Mouse (Mus musculus) midbrain, embryonic 11.5 days (tissue): Measurements from ENCODE around the gene Rps23. TPM values are rescaled to one million over a fixed set of nuclear protein-coding genes. Genes with fewer than 3 reads are reported as not detected.

Experiments used
- ATAC-seq: fragments of 200-750 bp; cut with Nextera tagmentation; 2 replicates; pipeline ENCODE4 v1.8.0; 2017; ENCODE audit warnings: moderate TSS enrichment, moderate library complexity; ENCODE audit not compliant: low FRiP score
- DNase-seq: peaks from one replicate; pipeline ENCODE4 v3.0.0; 2015; ENCODE audit warnings: low spot score; ENCODE audit errors: missing footprints
- H3K27ac ChIP-seq: fragments of 300-500 bp; sonication (generic); 2 replicates; pipeline ENCODE4 v1.5.1; 2014; ENCODE audit warnings: low read depth, low read length
- H3K27me3 ChIP-seq: fragments of 300-500 bp; sonication (generic); 2 replicates; pipeline ENCODE4 v1.6.1; 2014; ENCODE audit warnings: mild to moderate bottlenecking, low read length, moderate library complexity, mixed read lengths; ENCODE audit not compliant: control insufficient read depth, insufficient read depth
- H3K36me3 ChIP-seq: fragments of 300-500 bp; sonication (generic); 2 replicates; pipeline ENCODE4 v1.6.1; 2014; ENCODE audit warnings: mild to moderate bottlenecking, low read length, moderate library complexity, mixed read lengths; ENCODE audit not compliant: control insufficient read depth, insufficient read depth
- H3K4me1 ChIP-seq: fragments of 300-500 bp; sonication (generic); 2 replicates; pipeline ENCODE4 v1.6.1; 2014; ENCODE audit warnings: low read length; ENCODE audit not compliant: control insufficient read depth, insufficient read depth
- H3K4me2 ChIP-seq: fragments of 300-500 bp; sonication (generic); 2 replicates; pipeline ENCODE4 v1.6.1; 2014; ENCODE audit warnings: mild to moderate bottlenecking, moderate library complexity
- H3K4me3 ChIP-seq: fragments of 300-500 bp; sonication (generic); 2 replicates; pipeline ENCODE4 v1.5.1; 2014; ENCODE audit warnings: low read depth, low read length
- H3K9ac ChIP-seq: fragments of 300-500 bp; sonication (generic); 2 replicates; pipeline ENCODE4 v1.6.1; 2014; ENCODE audit warnings: low read length
- H3K9me3 ChIP-seq: fragments of 300-500 bp; sonication (generic); 2 replicates; pipeline ENCODE4 v1.6.1; 2016; ENCODE audit warnings: low read length; ENCODE audit not compliant: control insufficient read depth
- WGBS: fragments of 180-500 bp; shearing (Covaris S2); extraction: QIAGEN DNeasy Blood & Tissue Kit; methylation state at CpG from one replicate; pipeline ENCODE4 v1.1.7; 2014; 5-methylcytosine and 5-hydroxymethylcytosine counted together
- polyA plus RNA-seq: library from polyadenylated mRNA; unstranded; fragments of >200 nt; fragmentation: Nextera tagmentation; extraction: Ambion mirVana; gene quantifications from 2 replicates; pipeline ENCODE4 v1.2.1, GENCODE M21; 2014

Rps23 gene
- polyA plus RNA-seq, 1 experiment from 2014 or later, result 231 TPM

DNA sequence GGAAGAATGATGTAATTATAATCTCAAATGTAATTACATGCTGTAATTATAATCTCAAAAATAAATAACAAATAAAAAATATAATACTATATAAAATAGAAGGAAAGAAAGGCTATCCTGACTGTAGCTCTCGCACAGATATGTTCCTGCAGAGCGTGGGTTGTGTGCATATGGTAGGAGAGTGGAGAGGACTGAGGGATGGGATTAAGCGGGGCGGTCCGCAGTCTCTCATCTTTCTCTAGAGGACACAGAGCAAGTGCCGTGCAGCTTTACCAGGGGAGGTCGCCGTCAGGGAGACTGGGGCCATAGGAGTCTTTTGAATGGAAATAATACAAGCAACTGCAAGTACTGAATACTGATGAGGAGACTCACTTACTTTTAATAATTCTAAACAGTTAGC is 37.8 kb downstream of the Rps23 start:
- ATAC-seq (peak; percentile 75), DNase-seq (no peak)
- no peaks in the 10 kb centered on the region for H3K27me3 ChIP-seq
- no peaks in the 10 kb centered on the region for H3K36me3 ChIP-seq
- H3K4me3 ChIP-seq, result no peak overlapping the region
- WGBS, result 58% methylated on average over 8 of the region's 8 CpGs
- peaks cover 6% of the 10 kb centered on the region for H3K4me1 ChIP-seq
- no peaks in the 10 kb centered on the region for H3K9me3 ChIP-seq
- no peak overlapping the region for H3K9ac ChIP-seq
- H3K4me2 ChIP-seq, result no peak overlapping the region
- no peak overlapping the region for H3K27ac ChIP-seq

DNA sequence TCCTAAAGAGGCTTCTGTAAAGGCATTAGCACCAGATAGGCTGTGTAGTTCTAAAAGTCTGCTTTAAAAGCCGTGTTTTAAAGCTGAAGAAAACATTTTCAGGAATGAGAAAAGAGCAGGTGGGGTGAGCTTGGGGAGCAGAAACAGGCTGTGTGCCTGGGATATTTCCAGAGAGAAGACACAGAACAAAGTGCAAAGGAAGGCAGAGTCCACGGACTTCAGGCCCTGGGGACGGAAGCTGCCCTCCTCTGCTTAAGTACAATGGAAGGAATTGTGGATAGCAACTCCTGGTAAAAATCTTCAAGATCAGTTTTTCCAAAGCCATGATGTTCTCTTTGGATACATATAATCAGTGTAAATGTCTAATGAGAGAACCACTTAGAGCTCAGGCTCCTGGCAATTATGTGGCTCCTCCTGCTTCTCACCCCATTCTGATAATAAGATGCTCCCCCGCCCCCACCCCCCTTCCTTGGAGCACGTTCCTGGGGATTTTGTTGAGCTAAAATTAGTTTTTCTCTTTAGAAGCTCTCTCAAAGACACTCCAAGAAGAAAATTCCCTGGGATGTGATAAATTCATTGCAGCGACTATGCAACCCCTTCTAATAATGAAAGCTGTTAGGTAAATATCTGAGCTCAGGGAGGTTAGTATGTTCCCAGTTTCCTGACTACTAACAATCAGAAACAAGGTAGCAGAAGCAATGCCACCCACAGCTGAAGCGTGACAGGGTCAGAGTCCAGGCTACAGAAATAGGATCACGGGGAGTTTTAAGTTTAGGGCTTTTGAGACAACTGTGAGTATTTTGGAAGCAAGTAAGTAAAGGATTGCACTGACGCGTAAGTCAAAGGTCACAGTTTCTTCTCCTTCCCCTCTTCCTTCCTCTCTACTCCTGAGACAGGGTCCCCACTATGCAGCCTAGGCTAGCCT is 40.3 kb downstream of the Rps23 start:
- Histone ChIP-seq H3K4me1 (peaks cover 6% of the 10 kb centered on the region), H3K4me3 (no peak overlapping the region), H3K4me2 (no peak overlapping the region), H3K27ac (no peak overlapping the region), H3K36me3 (no peaks in the 10 kb centered on the region), H3K9ac (no peak overlapping the region), H3K27me3 (no peaks in the 10 kb centered on the region), H3K9me3 (no peaks in the 10 kb centered on the region)
- DNase-seq (no peak), ATAC-seq (no peak)
- WGBS, result 61% methylated on average over 10 of the region's 10 CpGs

DNA sequence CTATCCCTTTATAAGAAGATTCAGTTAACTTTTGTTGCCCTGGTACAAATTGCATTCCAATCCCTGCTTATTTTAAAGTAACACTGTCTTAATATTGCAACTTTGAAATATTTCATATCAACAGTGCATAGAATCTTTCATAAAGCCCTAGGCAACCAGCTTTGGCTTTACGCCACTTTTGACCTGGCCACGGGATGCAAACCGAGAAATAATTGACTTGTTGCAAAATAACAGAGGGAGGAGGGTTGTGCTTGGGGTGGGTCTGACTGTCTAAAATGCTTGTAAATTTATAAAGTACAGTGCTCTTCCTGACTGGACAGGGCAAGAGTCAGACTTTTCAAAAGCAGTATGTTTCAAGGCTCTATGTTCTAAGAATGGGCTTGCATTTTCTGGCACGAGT is 41.8 kb downstream of the Rps23 start:
- no peaks in the 10 kb centered on the region for H3K27me3 ChIP-seq
- DNase-seq (no peak), ATAC-seq (no peak)
- H3K4me3 ChIP-seq, result no peak overlapping the region
- no peaks in the 10 kb centered on the region for H3K36me3 ChIP-seq
- H3K9me3 ChIP-seq, result no peaks in the 10 kb centered on the region
- no peak overlapping the region for H3K4me2 ChIP-seq
- no peak overlapping the region for H3K9ac ChIP-seq
- no peak overlapping the region for H3K27ac ChIP-seq
- peaks cover 3% of the 10 kb centered on the region; the same call in 1 of the 2 replicates for H3K4me1 ChIP-seq
- 88% methylated on average over 4 of the region's 4 CpGs for WGBS

DNA sequence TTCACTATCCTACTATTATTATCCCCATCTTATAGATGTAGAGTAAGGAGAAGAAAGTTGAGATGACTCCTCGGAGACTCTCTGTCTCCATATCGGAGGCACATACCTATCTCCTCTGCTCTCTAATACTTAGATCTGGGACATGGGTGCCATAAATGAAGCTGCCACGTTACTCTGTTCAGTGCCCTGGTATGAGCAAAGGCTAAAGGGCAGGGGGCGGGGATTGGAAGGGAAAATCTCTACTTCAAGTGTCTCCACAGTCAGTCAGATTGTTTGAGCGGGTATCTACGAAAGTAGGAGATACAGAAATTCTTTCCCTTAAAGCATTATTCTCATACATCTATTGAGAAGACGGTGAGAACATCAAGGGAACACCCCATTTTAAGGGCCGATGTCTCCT is 43.2 kb downstream of the Rps23 start:
- Histone ChIP-seq H3K9ac (no peak overlapping the region), H3K4me1 (peaks cover 3% of the 10 kb centered on the region; the same call in 1 of the 2 replicates), H3K9me3 (no peaks in the 10 kb centered on the region), H3K4me3 (no peak overlapping the region), H3K27ac (no peak overlapping the region), H3K27me3 (no peaks in the 10 kb centered on the region), H3K36me3 (no peaks in the 10 kb centered on the region), H3K4me2 (no peak overlapping the region)
- DNase-seq (no peak), ATAC-seq (no peak)
- WGBS, result 79% methylated on average over 8 of the region's 8 CpGs

DNA sequence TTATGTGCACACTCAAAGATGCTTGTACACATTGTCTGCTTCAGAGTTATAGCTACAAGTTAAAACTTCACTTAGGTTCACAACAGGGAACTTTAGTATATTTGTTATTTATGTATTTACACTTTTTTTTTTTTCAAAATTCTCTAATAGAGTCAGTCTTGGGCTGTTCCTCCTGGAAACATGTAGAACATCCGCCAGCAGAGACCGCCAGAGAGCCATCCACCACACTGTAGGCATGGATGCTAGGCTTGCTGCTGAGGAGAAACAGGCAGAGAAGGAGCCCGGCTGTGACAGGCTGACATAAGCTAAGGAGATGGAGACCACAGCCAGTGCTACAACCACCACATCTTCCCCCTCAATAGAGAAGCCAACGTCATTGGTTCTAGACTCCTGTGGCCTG is 44.7 kb downstream of the Rps23 start:
- H3K9me3 ChIP-seq, result no peaks in the 10 kb centered on the region
- ATAC-seq, result peak; percentile 91
- no peak overlapping the region for H3K4me3 ChIP-seq
- H3K27ac ChIP-seq, result no peak overlapping the region
- no peak overlapping the region for H3K9ac ChIP-seq
- WGBS, result 8% methylated on average over 4 of the region's 4 CpGs
- peaks cover 3% of the 10 kb centered on the region; the same call in 1 of the 2 replicates for H3K4me1 ChIP-seq
- peak; percentile 97 for DNase-seq
- no peak overlapping the region for H3K4me2 ChIP-seq
- no peaks in the 10 kb centered on the region for H3K27me3 ChIP-seq
- no peaks in the 10 kb centered on the region for H3K36me3 ChIP-seq

DNA sequence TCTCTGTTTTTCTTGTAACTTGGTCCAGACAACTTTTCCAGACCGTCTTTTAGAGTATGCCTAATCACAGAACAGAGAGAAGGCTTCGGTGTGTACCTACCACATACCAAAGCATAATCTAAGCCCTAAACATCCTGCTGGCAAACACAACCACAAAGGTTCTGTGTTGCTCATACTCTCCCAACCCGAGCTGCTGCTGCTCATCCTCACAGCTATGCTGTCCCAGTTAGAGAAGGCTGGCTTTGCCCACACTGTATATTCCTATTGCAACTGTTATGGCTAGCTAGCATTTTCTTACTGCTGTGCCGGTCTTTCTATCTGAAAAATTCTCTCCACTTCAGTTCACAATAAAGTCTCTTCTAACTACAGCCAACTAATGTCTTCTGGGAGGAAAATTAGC is 46.2 kb downstream of the Rps23 start:
- Histone ChIP-seq H3K4me3 (no peak overlapping the region), H3K4me2 (no peak overlapping the region)
- ATAC-seq, result no peak

DNA sequence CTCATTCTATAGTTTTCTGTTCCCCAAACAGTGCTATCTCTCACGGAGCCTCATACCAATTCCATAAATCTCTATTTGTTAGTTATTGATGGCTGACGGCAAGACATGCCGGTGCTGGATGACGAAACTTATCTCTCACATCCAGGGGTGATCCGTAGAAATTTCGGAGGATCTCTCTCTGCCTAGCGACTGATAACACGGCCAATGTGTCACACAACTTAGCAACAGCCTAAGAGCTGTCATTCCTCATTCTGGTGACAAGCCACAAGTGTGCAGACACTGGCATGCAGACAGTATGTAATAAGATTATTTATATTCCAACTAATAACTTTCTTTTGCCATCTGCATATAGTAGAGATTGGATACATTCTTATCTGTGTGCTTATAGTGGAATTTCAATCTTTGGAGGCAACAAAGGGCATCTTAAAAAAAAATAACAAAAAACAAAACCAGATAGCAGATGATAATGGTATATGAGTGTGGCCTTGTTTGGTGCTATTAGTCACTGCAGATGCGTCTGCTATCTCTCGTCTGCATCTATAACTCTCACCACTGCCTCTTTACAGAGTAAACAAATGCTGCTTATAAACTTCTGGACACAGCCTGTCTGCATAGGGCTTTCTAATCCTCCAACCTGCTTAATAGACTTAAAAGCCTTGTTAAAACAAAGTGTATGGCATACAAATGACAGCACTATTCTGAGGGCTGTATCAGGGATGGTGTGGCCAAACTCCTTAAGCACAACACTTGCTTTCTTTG is 47.7 kb downstream of the Rps23 start:
- peaks cover 5% of the 10 kb centered on the region for H3K4me1 ChIP-seq
- no peak for ATAC-seq
- no peaks in the 10 kb centered on the region for H3K27me3 ChIP-seq
- WGBS, result 89% methylated on average over 10 of the region's 10 CpGs
- no peak overlapping the region for H3K9ac ChIP-seq
- no peaks in the 10 kb centered on the region for H3K9me3 ChIP-seq
- H3K36me3 ChIP-seq, result no peaks in the 10 kb centered on the region
- no peak overlapping the region for H3K27ac ChIP-seq
- no peak overlapping the region for H3K4me3 ChIP-seq
- DNase-seq, result no peak
- H3K4me2 ChIP-seq, result no peak overlapping the region

More for the DNA sequence above, 46.2 kb downstream of the Rps23 start:
- H3K4me1 ChIP-seq, result peaks cover 5% of the 10 kb centered on the region
- no peak overlapping the region for H3K27ac ChIP-seq
- no peaks in the 10 kb centered on the region for H3K27me3 ChIP-seq
- 70% methylated on average over 4 of the region's 4 CpGs for WGBS
- no peaks in the 10 kb centered on the region for H3K36me3 ChIP-seq
- DNase-seq, result no peak
- no peaks in the 10 kb centered on the region for H3K9me3 ChIP-seq
- H3K9ac ChIP-seq, result no peak overlapping the region

DNA sequence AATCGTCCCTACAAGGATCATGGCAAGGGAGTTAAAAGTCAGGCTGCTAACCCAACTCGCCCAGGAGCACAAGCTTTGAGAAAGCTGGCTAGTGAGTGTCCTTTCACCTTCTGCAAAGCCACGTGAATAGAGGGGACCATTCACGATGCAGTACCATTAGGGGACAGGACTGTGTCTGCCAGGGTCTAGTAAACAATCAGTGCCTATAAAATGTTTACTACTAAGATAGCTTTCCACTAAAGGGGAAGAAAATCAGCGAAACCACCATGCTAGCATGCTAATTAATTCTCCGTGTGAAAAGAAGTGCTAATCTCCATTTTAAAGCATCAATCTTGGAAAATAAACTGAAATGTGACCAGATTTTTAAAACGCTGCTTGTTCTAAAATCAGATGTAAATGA is 50.7 kb downstream of the Rps23 start:
- no peak overlapping the region for H3K4me2 ChIP-seq
- H3K27ac ChIP-seq, result no peak overlapping the region
- H3K9ac ChIP-seq, result no peak overlapping the region
- H3K36me3 ChIP-seq, result no peaks in the 10 kb centered on the region
- H3K4me3 ChIP-seq, result no peak overlapping the region
- no peaks in the 10 kb centered on the region for H3K9me3 ChIP-seq
- 41% methylated on average over 7 of the region's 7 CpGs for WGBS
- H3K27me3 ChIP-seq, result no peaks in the 10 kb centered on the region
- ATAC-seq (peak; percentile 77), DNase-seq (no peak)
- peaks cover 5% of the 10 kb centered on the region for H3K4me1 ChIP-seq
